Mouse (Mus musculus) embryonic facial prominence, embryonic 13.5 days (tissue): ENCODE measurements around the gene Gm9844. TPM values are rescaled to one million over a fixed set of nuclear protein-coding genes. Genes with fewer than 3 reads are reported as not detected.

Experiments used
- ATAC-seq: fragments of 200-750 bp; cut with Nextera tagmentation; 2 replicates; pipeline ENCODE4 v1.8.0; 2017; ENCODE audit warnings: low read depth; ENCODE audit not compliant: insufficient number of reproducible peaks, insufficient read depth, low FRiP score, low TSS enrichment
- H3K27ac ChIP-seq: fragments of 300-500 bp; sonication (generic); 2 replicates; pipeline ENCODE4 v1.5.1; 2015; ENCODE audit warnings: moderate library complexity, mild to moderate bottlenecking, inconsistent platforms
- H3K27me3 ChIP-seq: fragments of 300-500 bp; sonication (generic); 2 replicates; pipeline ENCODE4 v1.6.1; 2015; ENCODE audit warnings: mild to moderate bottlenecking, inconsistent platforms
- H3K36me3 ChIP-seq: fragments of 300-500 bp; sonication (generic); 2 replicates; pipeline ENCODE4 v1.6.1; 2015; ENCODE audit warnings: mild to moderate bottlenecking, inconsistent platforms
- H3K4me1 ChIP-seq: fragments of 300-500 bp; sonication (generic); 2 replicates; pipeline ENCODE4 v1.6.1; 2015; ENCODE audit warnings: inconsistent platforms
- H3K4me2 ChIP-seq: fragments of 300-500 bp; sonication (generic); 2 replicates; pipeline ENCODE4 v1.6.1; 2015; ENCODE audit warnings: moderate library complexity, mild to moderate bottlenecking, inconsistent platforms
- H3K4me3 ChIP-seq: fragments of 300-500 bp; sonication (generic); 2 replicates; pipeline ENCODE4 v1.5.1; 2015; ENCODE audit warnings: mild to moderate bottlenecking, inconsistent platforms
- H3K9ac ChIP-seq: fragments of 300-500 bp; sonication (generic); 2 replicates; pipeline ENCODE4 v1.6.1; 2015; ENCODE audit warnings: mild to moderate bottlenecking, inconsistent platforms
- H3K9me3 ChIP-seq: fragments of 300-500 bp; sonication (generic); 2 replicates; pipeline ENCODE4 v1.6.1; 2016; ENCODE audit warnings: inconsistent platforms
- WGBS: fragments of 180-500 bp; shearing (Covaris S2); methylation state at CpG from one replicate; pipeline ENCODE4 v1.1.7; 2015; ENCODE audit warnings: mixed read lengths; 5-methylcytosine and 5-hydroxymethylcytosine counted together
- polyA plus RNA-seq: library from polyadenylated mRNA; unstranded; fragments of >200 nt; fragmentation: Nextera tagmentation; extraction: Ambion mirVana; gene quantifications from 2 replicates; pipeline ENCODE4 v1.2.1, GENCODE M21; 2015

Gm9844 gene
- polyA plus RNA-seq, 1 experiment from 2014 or later, result 19.6 TPM

DNA sequence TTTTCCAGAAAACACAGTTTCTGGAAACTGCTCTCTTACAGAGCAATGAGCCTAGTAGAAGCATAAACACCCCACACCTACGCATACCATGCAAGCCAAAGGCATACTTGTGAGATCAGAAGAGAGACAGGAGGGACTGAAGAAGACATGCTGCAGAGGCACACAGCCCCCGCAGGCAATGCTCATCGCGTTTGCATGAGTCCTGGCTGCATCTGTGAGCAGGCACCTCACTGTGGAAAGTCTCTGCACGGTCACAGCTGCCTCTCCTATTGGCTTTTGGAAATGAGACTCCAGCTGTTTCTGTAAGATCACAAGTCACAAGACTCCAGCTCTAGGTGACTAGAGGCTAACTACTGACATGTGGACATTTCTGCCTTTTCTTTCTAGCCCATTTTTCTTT lies 11.9 kb upstream of the Gm9844 start:
- 12% methylated on average over 5 of the region's 5 CpGs for WGBS
- no peak overlapping the region for H3K4me2 ChIP-seq
- no peaks in the 10 kb centered on the region for H3K27me3 ChIP-seq
- no peaks in the 10 kb centered on the region for H3K9me3 ChIP-seq
- peaks cover 5% of the 10 kb centered on the region; the same call in 1 of the 2 replicates for H3K4me1 ChIP-seq
- H3K27ac ChIP-seq, result no peak overlapping the region
- no peak overlapping the region for H3K4me3 ChIP-seq
- H3K36me3 ChIP-seq, result no peaks in the 10 kb centered on the region
- ATAC-seq, result no peak
- H3K9ac ChIP-seq, result no peak overlapping the region

DNA sequence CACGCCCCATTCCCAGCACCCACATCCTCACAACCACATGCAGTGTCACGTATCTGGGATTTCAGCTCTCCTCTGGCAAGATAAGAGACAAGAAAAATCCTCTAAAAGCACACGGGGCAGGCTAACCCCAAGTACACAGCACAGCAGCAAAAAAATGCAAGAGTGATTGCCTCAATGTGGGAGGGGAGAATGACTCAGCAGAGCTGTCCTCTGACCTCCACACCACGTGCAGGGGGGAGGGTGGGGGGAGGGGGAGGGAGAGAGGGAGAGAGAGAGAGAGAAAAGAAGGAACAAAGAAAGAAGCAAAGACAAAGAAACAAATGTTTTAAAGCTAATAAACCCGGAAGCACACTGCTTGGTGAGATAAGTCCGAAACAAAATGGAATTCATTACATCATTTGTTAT lies 11.1 kb upstream of the Gm9844 start:
- no peaks in the 10 kb centered on the region for H3K36me3 ChIP-seq
- H3K4me1 ChIP-seq, result peaks cover 5% of the 10 kb centered on the region; the same call in 1 of the 2 replicates
- H3K9me3 ChIP-seq, result no peaks in the 10 kb centered on the region
- ATAC-seq, result no peak
- no peak overlapping the region for H3K4me2 ChIP-seq
- H3K27me3 ChIP-seq, result no peaks in the 10 kb centered on the region
- H3K27ac ChIP-seq, result no peak overlapping the region
- no peak overlapping the region for H3K4me3 ChIP-seq
- WGBS, result 37% methylated on average over 6 of the region's 6 CpGs
- no peak overlapping the region for H3K9ac ChIP-seq

DNA sequence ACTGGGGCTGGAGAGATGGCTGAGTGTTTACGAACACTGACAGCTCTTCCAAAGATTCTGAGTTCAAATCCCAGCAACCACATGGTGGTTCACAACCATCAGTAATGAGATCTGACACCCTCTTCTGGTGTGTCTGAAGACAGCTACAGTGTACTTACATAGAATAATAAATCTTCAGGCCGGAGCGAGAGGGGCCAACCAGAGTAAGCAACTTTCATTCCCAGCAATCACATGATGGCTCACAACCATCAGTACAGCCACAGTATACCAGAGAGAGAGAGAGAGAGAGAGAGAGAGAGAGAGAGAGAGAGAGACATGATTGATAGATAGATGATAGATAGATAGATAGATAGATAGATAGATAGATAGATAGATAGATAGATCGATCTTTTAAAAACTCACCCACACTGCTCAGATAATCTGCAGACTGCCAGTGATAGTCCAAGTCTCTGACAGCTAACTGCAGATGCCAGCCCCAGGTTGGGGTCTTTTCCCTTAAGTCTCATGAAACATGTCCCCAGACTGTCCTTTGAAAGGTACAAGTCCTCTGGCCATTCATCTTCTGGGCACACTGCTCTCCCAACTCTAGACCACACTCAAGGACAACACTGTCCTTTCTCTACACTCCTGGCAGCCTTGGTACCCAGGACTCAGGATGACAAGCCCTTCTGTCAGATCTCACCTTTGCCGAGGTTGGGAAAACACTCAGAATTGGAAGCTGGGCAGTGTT lies 10.3 kb upstream of the Gm9844 start:
- H3K4me2 ChIP-seq, result no peak overlapping the region
- H3K36me3 ChIP-seq, result no peaks in the 10 kb centered on the region
- H3K9me3 ChIP-seq, result no peaks in the 10 kb centered on the region
- no peak for ATAC-seq
- no peaks in the 10 kb centered on the region for H3K27me3 ChIP-seq
- 80% methylated on average over 5 of the region's 5 CpGs for WGBS
- peaks cover 5% of the 10 kb centered on the region; the same call in 1 of the 2 replicates for H3K4me1 ChIP-seq
- H3K4me3 ChIP-seq, result no peak overlapping the region
- H3K27ac ChIP-seq, result no peak overlapping the region
- no peak overlapping the region for H3K9ac ChIP-seq

DNA sequence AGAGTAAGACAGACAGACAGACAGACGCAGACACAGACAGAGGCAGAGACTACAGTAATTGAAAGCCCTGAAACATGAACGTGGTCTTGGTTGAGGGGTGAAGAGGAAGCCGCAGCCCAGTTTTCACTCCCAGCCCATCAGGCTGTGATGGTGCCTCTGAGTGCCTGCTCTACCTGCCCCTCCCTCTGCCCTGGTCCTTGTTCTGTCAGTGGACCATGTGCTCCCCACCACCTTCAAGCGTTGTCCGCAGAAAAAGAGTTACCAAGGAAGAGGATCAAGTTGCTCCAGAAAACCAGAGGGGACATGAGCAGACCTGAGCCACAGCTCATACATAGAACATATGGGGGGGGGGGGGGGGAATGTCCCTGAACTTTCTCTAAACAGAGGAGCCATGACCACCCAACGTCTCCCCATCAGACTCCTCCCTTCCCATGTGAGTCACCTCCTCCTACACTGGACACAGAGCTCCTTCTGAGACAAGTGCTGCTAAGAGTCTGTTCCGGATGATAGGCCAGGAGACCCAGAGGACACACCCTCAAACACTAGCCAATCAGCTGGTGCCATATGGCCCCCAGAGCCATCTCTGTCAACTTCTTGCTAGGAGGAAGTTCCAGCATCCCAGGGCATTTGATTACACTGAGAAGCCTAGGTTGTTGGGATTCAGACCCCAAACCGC lies 9.3 kb upstream of the Gm9844 start:
- WGBS, result 79% methylated on average over 8 of the region's 8 CpGs
- no peak overlapping the region for H3K27ac ChIP-seq
- ATAC-seq, result no peak

DNA sequence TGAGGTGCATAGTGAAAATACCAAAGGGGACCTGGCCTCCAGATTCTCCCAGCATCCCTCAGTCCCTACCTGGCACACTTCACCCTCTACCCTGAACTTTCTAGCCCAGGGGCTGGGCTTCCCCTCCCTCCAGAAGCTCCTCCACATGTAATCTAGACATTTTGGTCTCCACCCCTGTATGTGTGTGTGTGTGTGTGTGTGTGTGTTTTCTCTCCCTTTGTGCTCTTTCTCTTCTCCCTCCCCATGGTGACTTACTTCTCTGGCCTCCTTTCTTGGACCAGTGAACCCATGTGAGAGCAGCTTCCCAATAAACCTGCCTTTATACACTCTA lies 8.8 kb upstream of the Gm9844 start:
- no peak overlapping the region for H3K4me2 ChIP-seq

More for the DNA sequence above, 9.3 kb upstream of the Gm9844 start:
- Histone ChIP-seq H3K4me1 (peaks cover 5% of the 10 kb centered on the region; the same call in 1 of the 2 replicates), H3K27me3 (no peaks in the 10 kb centered on the region), H3K4me2 (no peak overlapping the region), H3K36me3 (no peaks in the 10 kb centered on the region), H3K4me3 (no peak overlapping the region), H3K9ac (no peak overlapping the region), H3K9me3 (no peaks in the 10 kb centered on the region)

DNA sequence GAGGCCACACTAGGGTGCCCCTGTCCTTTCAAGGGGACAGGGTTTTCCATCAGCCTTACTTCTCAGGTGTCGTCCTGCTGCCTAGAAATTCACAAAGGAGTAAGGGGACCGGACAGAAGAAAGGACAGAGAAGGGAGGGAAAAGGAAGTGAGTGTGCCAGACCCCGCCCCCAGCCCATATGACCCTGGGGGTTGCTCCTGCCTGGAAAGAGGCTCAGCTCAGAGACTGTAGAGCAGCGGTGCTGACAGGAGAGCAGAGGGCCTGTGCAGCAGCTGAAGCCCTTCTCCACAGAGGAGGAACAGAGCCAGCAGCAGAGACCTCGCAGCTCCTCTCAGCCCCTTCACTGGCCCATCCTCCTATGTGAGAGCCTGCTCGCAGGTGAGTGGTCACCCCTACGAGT lies 8.3 kb upstream of the Gm9844 start:
- no peak overlapping the region for H3K4me2 ChIP-seq
- no peaks in the 10 kb centered on the region for H3K36me3 ChIP-seq
- H3K27ac ChIP-seq, result no peak overlapping the region
- WGBS, result 24% methylated on average over 7 of the region's 7 CpGs
- peak; percentile 32; the same call in 1 of the 2 replicates for ATAC-seq
- no peak overlapping the region for H3K4me3 ChIP-seq
- no peaks in the 10 kb centered on the region for H3K27me3 ChIP-seq
- H3K4me1 ChIP-seq, result peaks cover 5% of the 10 kb centered on the region; the same call in 1 of the 2 replicates
- peak overlapping the region; percentile 32; the same call in 1 of the 2 replicates for H3K9ac ChIP-seq
- no peaks in the 10 kb centered on the region for H3K9me3 ChIP-seq

More for the DNA sequence above, 8.8 kb upstream of the Gm9844 start:
- Histone ChIP-seq H3K9ac (no peak overlapping the region), H3K4me3 (no peak overlapping the region), H3K27ac (no peak overlapping the region), H3K27me3 (no peaks in the 10 kb centered on the region), H3K36me3 (no peaks in the 10 kb centered on the region), H3K9me3 (no peaks in the 10 kb centered on the region), H3K4me1 (peaks cover 5% of the 10 kb centered on the region; the same call in 1 of the 2 replicates)
- no peak for ATAC-seq

DNA sequence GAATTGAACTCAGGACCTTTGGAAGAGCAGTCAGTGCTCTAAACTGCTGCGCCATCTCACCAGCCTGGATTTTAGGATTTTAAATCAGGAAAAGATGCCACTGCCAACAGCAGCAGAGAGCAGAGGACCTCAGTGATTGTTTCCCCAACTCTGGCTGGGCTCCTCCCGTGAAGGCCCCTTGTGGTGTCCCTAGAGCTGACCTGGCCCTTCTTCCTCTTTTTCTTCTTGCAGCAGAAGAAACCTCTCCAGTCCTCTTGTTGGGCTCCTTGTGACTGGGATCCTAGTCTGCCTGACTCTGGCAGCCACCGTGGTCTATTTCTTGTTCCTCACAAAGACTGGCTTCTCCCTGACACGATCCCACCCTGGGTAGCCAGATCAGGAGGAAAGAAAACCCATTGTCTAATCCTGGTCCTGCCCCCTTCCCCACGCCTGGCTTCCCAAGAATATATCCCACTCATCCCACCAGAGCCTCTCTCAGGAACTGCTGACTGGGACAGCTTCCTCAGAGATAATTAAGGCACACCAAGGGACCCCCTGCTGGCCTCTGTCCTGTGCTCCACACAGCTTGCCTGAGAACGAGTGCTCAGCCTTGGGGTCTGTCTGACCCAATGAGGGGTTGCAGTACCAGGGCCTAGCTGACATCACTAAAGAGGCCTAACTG lies 5.4 kb upstream of the Gm9844 start:
- no peak for ATAC-seq
- 36% methylated on average over 6 of the region's 6 CpGs for WGBS
- Histone ChIP-seq H3K4me3 (no peak overlapping the region), H3K4me2 (no peak overlapping the region), H3K9me3 (no peaks in the 10 kb centered on the region), H3K27me3 (no peaks in the 10 kb centered on the region), H3K9ac (no peak overlapping the region), H3K27ac (no peak overlapping the region), H3K36me3 (no peaks in the 10 kb centered on the region), H3K4me1 (peaks cover 5% of the 10 kb centered on the region; the same call in 1 of the 2 replicates)

DNA sequence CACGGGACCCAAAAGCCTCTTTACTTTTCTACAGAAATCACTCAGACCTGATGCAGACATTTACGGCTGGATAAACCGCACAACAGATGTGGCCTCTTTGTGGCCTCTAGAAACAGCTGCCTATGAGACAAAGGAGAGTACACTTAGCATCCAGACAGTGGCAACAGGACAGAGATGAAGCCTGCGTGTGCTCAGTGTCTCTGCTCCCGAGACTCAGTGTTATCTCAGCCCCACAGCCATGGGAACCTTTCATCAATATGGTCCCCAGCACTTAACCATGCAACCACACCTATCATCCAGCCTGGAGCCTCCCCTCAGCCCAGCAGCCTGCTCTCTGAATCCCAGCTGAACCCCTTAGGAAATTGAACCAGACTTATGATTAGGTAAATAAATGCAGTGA lies 2.8 kb upstream of the Gm9844 start:
- no peak for ATAC-seq
- H3K9me3 ChIP-seq, result no peaks in the 10 kb centered on the region
- WGBS, result 79% methylated on average over 5 of the region's 5 CpGs

DNA sequence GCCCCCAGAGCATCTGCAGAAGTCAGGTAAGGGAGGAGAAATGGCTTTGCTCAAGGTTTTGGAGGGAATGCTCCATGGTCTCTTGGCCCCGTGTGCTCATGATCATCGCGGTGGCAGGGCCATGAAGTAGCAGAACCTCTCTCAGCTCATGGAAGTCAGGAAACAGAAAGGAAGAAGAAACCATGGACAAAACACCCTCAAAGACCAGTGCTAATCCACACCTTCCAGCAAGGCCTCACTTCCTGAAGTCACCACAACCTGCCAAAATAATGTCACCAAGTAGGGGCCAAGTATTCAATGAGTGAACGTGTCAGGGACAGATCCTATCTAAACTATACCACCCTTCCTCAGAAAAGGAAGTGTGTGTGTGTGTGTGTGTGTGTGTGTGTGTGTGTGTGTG lies 840 bp downstream of the Gm9844 start:
- Histone ChIP-seq H3K4me1 (no peaks in the 10 kb centered on the region), H3K4me3 (no peak overlapping the region), H3K27me3 (no peaks in the 10 kb centered on the region), H3K4me2 (no peak overlapping the region), H3K36me3 (no peaks in the 10 kb centered on the region), H3K9me3 (no peaks in the 10 kb centered on the region), H3K27ac (no peak overlapping the region), H3K9ac (no peak overlapping the region)
- WGBS, result 86% methylated on average over 4 of the region's 4 CpGs
- no peak for ATAC-seq

More for the DNA sequence above, 2.8 kb upstream of the Gm9844 start:
- Histone ChIP-seq H3K27ac (no peak overlapping the region), H3K27me3 (no peaks in the 10 kb centered on the region), H3K4me1 (no peaks in the 10 kb centered on the region), H3K36me3 (no peaks in the 10 kb centered on the region), H3K4me2 (no peak overlapping the region), H3K4me3 (no peak overlapping the region), H3K9ac (peak overlapping the region; percentile 27; the same call in 1 of the 2 replicates)

DNA sequence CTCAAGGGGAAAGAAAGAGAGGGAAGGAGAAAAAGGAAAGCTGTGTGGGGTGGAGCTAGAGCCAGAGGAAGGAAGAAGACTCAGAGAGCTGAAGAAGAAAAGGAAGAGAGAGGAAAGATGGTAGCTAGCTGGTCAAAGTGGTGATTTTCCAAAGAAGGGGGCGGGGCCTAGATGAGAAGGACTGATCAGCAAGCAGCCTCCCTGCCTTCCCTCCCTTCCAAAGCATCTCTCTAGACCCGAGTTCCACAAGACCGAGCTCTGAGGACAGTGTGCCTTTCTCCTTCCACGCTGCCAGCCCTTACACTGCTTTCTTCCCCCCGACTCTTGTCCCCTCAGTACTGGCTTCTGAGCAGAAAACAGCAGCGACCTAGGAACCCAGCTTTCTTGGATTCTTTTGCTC lies 2.1 kb downstream of the Gm9844 start:
- H3K4me3 ChIP-seq, result no peak overlapping the region
- no peak overlapping the region for H3K4me2 ChIP-seq
- no peak for ATAC-seq
- WGBS, result 25% methylated on average over 6 of the region's 6 CpGs
- H3K27ac ChIP-seq, result no peak overlapping the region
- H3K36me3 ChIP-seq, result no peaks in the 10 kb centered on the region
- H3K4me1 ChIP-seq, result no peaks in the 10 kb centered on the region
- H3K27me3 ChIP-seq, result no peaks in the 10 kb centered on the region
- no peaks in the 10 kb centered on the region for H3K9me3 ChIP-seq
- no peak overlapping the region for H3K9ac ChIP-seq

DNA sequence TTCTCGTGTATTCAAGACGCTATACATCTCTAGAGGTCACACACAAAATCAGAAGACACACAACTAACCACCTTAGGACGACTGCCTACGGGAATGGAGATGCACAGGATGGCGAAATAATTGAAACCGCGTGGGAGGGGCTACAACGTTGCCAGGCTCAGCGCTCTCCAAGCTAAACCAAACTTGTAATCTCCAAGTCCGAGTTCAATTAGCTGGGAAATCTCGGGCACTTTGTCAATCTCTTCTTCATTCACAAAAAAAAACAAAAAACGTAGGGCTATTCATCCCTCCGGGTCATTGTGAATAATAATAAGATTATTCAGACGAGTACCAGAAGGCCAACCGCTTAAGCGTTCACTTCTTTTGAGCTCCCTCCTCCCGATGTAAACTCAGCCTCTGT lies 7.1 kb downstream of the Gm9844 start:
- no peak overlapping the region for H3K4me3 ChIP-seq
- 66% methylated on average over 17 of the region's 17 CpGs for WGBS
- no peak overlapping the region for H3K9ac ChIP-seq
- no peak overlapping the region for H3K4me2 ChIP-seq
- ATAC-seq, result no peak
- no peaks in the 10 kb centered on the region for H3K36me3 ChIP-seq
- H3K27me3 ChIP-seq, result 0 out of 2 replicates have a peak, but pooled peaks cover 4% of the 10 kb centered on the region
- no peaks in the 10 kb centered on the region for H3K4me1 ChIP-seq
- no peak overlapping the region for H3K27ac ChIP-seq
- H3K9me3 ChIP-seq, result no peaks in the 10 kb centered on the region
